Mouse (Mus musculus): ENCODE data around the gene Ostn.

DNA sequence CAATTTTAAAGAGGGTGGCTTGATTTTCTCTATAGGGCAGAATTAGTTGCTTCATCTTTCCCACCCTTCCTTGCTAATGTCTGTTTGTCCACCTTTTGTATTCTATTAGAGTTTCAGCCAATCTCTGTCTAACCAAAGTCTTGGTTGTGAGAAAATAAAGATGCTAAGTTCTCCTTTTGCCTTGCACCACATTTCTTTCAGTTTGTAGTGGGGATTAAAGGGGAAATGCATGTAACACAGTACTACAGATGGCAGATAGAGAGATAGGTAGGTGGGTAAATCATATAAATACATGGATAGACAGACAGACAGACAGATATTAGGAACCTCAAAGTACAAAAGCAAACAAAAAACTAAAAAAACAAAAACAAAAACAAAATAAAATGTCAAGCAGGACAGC is 69.3 kb downstream of the Ostn start:
- no peak for TF ChIP-seq CTCF (IDR thresholded peaks at IDR 0.05; ENCODE audit: low read depth, low read length)
- TF ChIP-seq POLR2A (IDR thresholded peaks at IDR 0.05; ENCODE audit: extremely low read depth, insufficient read depth, low read length), result no peak
